Mouse (Mus musculus) forebrain, embryonic 16.5 days (tissue): ENCODE measurements at regions not wholly inside any gene's neighbourhood (a gene's known extent, or its start where the extent isn't known, plus 50 kb on each side); places are given as distances from the start of the nearest gene placed in this dataset.

Source experiments
- ATAC-seq: fragments of 200-750 bp; cut with Nextera tagmentation; 2 replicates; pipeline ENCODE4 v1.8.0; 2017; ENCODE audit warnings: mild to moderate bottlenecking, moderate library complexity
- H3K27ac ChIP-seq: fragments of 300-500 bp; sonication (generic); 2 replicates; pipeline ENCODE4 v1.5.1; 2014; ENCODE audit warnings: low read length, control low read depth
- H3K27me3 ChIP-seq: fragments of 300-500 bp; sonication (generic); replicated peaks from 2 replicates; pipeline ENCODE4 v1.6.1; 2014; ENCODE audit warnings: low read length; ENCODE audit not compliant: control insufficient read depth, insufficient read depth
- H3K36me3 ChIP-seq: fragments of 300-500 bp; sonication (generic); 2 replicates; pipeline ENCODE4 v1.6.1; 2014; ENCODE audit not compliant: control insufficient read depth, insufficient read depth
- H3K4me1 ChIP-seq: fragments of 300-500 bp; sonication (generic); replicated peaks from 2 replicates; pipeline ENCODE4 v1.6.1; 2014; ENCODE audit warnings: low read length; ENCODE audit not compliant: control insufficient read depth, insufficient read depth
- H3K4me2 ChIP-seq: fragments of 300-500 bp; sonication (generic); 2 replicates; pipeline ENCODE4 v1.6.1; 2014; ENCODE audit warnings: mild to moderate bottlenecking, low read length, control low read depth
- H3K4me3 ChIP-seq: fragments of 300-500 bp; sonication (generic); replicated peaks from 2 replicates; pipeline ENCODE4 v1.5.1; 2014; ENCODE audit warnings: mild to moderate bottlenecking, low read length, control low read depth
- H3K9ac ChIP-seq: fragments of 300-500 bp; sonication (generic); replicated peaks from 2 replicates; pipeline ENCODE4 v1.6.1; 2014; ENCODE audit warnings: low read depth, low read length, control low read depth
- H3K9me3 ChIP-seq: fragments of 300-500 bp; sonication (generic); 2 replicates; pipeline ENCODE4 v1.6.1; 2016; ENCODE audit warnings: low read length; ENCODE audit not compliant: control insufficient read depth
- WGBS: fragments of 180-500 bp; shearing (Covaris S2); extraction: QIAGEN DNeasy Blood & Tissue Kit; methylation state at CpG from one replicate; pipeline ENCODE4 v1.1.7; 2014; 5-methylcytosine and 5-hydroxymethylcytosine counted together

GRCm38 (mm10) chr9:112723346-112723745 is 487.6 kb upstream of the Arpp21 start:
- no peaks in the 10 kb centered on the region for H3K36me3 ChIP-seq
- H3K4me2 ChIP-seq: no peak overlapping the region
- H3K27me3 ChIP-seq: no peaks in the 10 kb centered on the region
- no peaks in the 10 kb centered on the region for H3K9me3 ChIP-seq
- H3K4me3 ChIP-seq: no peak overlapping the region
- H3K4me1 ChIP-seq: peaks cover 11% of the 10 kb centered on the region
- no peak overlapping the region for H3K27ac ChIP-seq
- ATAC-seq: no peak
- 42% methylated on average over 1 of the region's 1 CpGs for WGBS
- H3K9ac ChIP-seq: no peak overlapping the region

- H3K27ac ChIP-seq: no peak overlapping the region
- H3K27me3 ChIP-seq: no peaks in the 10 kb centered on the region
Observed at GRCm38 (mm10) chr9:112722501-112722900, 486.8 kb upstream of the Arpp21 start.

GRCm38 (mm10) chr9:112715197-112715762 is 479.5 kb upstream of the Arpp21 start:
- Histone ChIP-seq H3K4me1 (0 out of 2 replicates have a peak, but pooled peaks cover 2% of the 10 kb centered on the region), H3K27me3 (no peaks in the 10 kb centered on the region), H3K9ac (no peak overlapping the region), H3K27ac (no peak overlapping the region), H3K9me3 (no peaks in the 10 kb centered on the region), H3K36me3 (no peaks in the 10 kb centered on the region), H3K4me2 (no peak overlapping the region), H3K4me3 (no peak overlapping the region)
- 3% methylated on average over 1 of the region's 1 CpGs for WGBS
- peak; percentile 54; the same call in 1 of the 2 replicates for ATAC-seq

More at GRCm38 (mm10) chr9:112722501-112722900, 486.8 kb upstream of the Arpp21 start:
- Histone ChIP-seq H3K4me2 (no peak overlapping the region), H3K9me3 (no peaks in the 10 kb centered on the region), H3K4me3 (no peak overlapping the region), H3K4me1 (peaks cover 11% of the 10 kb centered on the region), H3K9ac (no peak overlapping the region), H3K36me3 (no peaks in the 10 kb centered on the region)
- 63% methylated on average over 4 of the region's 4 CpGs for WGBS
- no peak for ATAC-seq

GRCm38 (mm10) chr9:112678866-112679265 is 443.1 kb upstream of the Arpp21 start:
- H3K27me3 ChIP-seq: no peaks in the 10 kb centered on the region
- WGBS: 86% methylated on average over 1 of the region's 1 CpGs

GRCm38 (mm10) chr9:112675232-112675631 is 439.5 kb upstream of the Arpp21 start:
- ATAC-seq: no peak
- H3K4me3 ChIP-seq: no peak overlapping the region
- H3K9me3 ChIP-seq: no peaks in the 10 kb centered on the region
- no peaks in the 10 kb centered on the region for H3K27me3 ChIP-seq
- no peaks in the 10 kb centered on the region for H3K4me1 ChIP-seq
- no peak overlapping the region for H3K4me2 ChIP-seq
- WGBS: 88% methylated on average over 5 of the region's 5 CpGs
- no peaks in the 10 kb centered on the region for H3K36me3 ChIP-seq
- no peak overlapping the region for H3K9ac ChIP-seq
- H3K27ac ChIP-seq: no peak overlapping the region

More at GRCm38 (mm10) chr9:112678866-112679265, 443.1 kb upstream of the Arpp21 start:
- H3K36me3 ChIP-seq: no peaks in the 10 kb centered on the region
- no peak overlapping the region for H3K4me2 ChIP-seq
- H3K9ac ChIP-seq: no peak overlapping the region
- no peak overlapping the region for H3K27ac ChIP-seq
- no peaks in the 10 kb centered on the region for H3K4me1 ChIP-seq
- ATAC-seq: no peak
- H3K4me3 ChIP-seq: no peak overlapping the region
- no peaks in the 10 kb centered on the region for H3K9me3 ChIP-seq
